Mouse (Mus musculus) megakaryocyte, embryonic 14.5 days (primary cell): Measurements from ENCODE around the gene Scfd2.

ENCODE experiments used
- FLI1 ChIP-seq: IDR thresholded peaks from 2 replicates; pipeline ENCODE4 v1.6.1; 2012; ENCODE audit warnings: low read length, inconsistent platforms, mixed read lengths
- GATA1 ChIP-seq: IDR thresholded peaks from 3 replicates; pipeline ENCODE4 v1.6.1; 2012; ENCODE audit warnings: mixed read lengths, low read length, inconsistent platforms, borderline replicate concordance

DNA sequence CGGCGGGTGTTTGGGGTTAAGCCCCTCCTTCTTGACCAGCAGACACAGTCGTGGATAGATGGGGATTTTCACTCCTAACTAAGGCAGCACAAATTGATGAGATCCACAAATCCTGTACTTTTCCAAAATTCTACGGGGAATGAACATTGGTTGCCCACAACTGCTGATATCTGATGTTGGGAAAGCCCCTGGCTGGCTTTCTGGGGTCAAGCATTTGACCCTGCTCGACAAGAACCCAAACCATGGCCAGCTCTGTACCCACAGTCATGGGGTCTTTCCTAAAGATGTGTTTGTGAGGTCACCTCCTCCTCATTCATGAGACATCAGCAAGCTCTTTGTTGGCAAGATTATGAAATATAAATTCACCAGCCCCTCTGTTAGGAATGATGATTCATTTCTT, 230.6 kb downstream of the Scfd2 start:
- TF ChIP-seq GATA1 (no peak), FLI1 (no peak)
